Mouse (Mus musculus) lung, embryonic 14.5 days (tissue): ENCODE results near the gene Mtrf1l. TPM values are rescaled to one million over a fixed set of nuclear protein-coding genes. Genes with fewer than 3 reads are reported as not detected.
A peak's percentile ranks its signal among the peaks of the same experiment; 100 is the strongest.

ENCODE experiments used
- ATAC-seq: fragments of 200-750 bp; cut with Nextera tagmentation; 2 replicates; pipeline ENCODE4 v1.8.0; 2017; ENCODE audit warnings: mild to moderate bottlenecking, moderate TSS enrichment, moderate library complexity; ENCODE audit not compliant: insufficient read depth
- DNase-seq: peaks from one replicate; pipeline ENCODE4 v3.0.0-alpha.2; 2015
- H3K27ac ChIP-seq: fragments of 300-500 bp; sonication (generic); 2 replicates; pipeline ENCODE4 v1.5.1; 2014; ENCODE audit warnings: low read depth, mild to moderate bottlenecking, moderate library complexity
- H3K27me3 ChIP-seq: fragments of 300-500 bp; sonication (generic); 2 replicates; pipeline ENCODE4 v1.6.1; 2014; ENCODE audit warnings: low read length, control low read depth; ENCODE audit not compliant: insufficient read depth
- H3K36me3 ChIP-seq: fragments of 300-500 bp; sonication (generic); 2 replicates; pipeline ENCODE4 v1.6.1; 2014; ENCODE audit warnings: control low read depth; ENCODE audit not compliant: insufficient read depth
- H3K4me1 ChIP-seq: fragments of 300-500 bp; sonication (generic); 2 replicates; pipeline ENCODE4 v1.6.1; 2014; ENCODE audit warnings: antibody characterized with exemption, control low read depth; ENCODE audit not compliant: insufficient read depth
- H3K4me2 ChIP-seq: fragments of 300-500 bp; sonication (generic); 2 replicates; pipeline ENCODE4 v1.6.1; 2014; ENCODE audit warnings: mild to moderate bottlenecking
- H3K4me3 ChIP-seq: fragments of 300-500 bp; sonication (generic); 2 replicates; pipeline ENCODE4 v1.5.1; 2014; ENCODE audit warnings: low read depth, low read length
- H3K9ac ChIP-seq: fragments of 300-500 bp; sonication (generic); 2 replicates; pipeline ENCODE4 v1.6.1; 2014
- H3K9me3 ChIP-seq: fragments of 300-500 bp; sonication (generic); 2 replicates; pipeline ENCODE4 v1.6.1; 2016; ENCODE audit warnings: low read depth, low read length, control low read depth
- CTCF ChIP-seq: IDR thresholded peaks from 2 replicates; pipeline ENCODE4 v1.5.1; 2016; ENCODE audit warnings: antibody characterized with exemption, low read depth
- WGBS: fragments of 180-500 bp; shearing (Covaris S2); extraction: QIAGEN DNeasy Blood & Tissue Kit; methylation state at CpG from one replicate; pipeline ENCODE4 v1.1.7; 2014; 5-methylcytosine and 5-hydroxymethylcytosine counted together
- polyA plus RNA-seq: library from polyadenylated mRNA; unstranded; fragments of >200 nt; fragmentation: Nextera tagmentation; extraction: Ambion mirVana; gene quantifications from 2 replicates; pipeline ENCODE4 v1.2.1, GENCODE M21; 2014

Mtrf1l gene
- polyA plus RNA-seq, 1 experiment from 2014 or later = 17.8 TPM

- Histone ChIP-seq H3K27ac (no peak overlapping the region), H3K4me2 (no peak overlapping the region), H3K4me3 (no peak overlapping the region), H3K4me1 (peaks cover 6% of the 10 kb centered on the region), H3K36me3 (peaks cover 73% of the 10 kb centered on the region), H3K27me3 (no peaks in the 10 kb centered on the region), H3K9me3 (no peaks in the 10 kb centered on the region), H3K9ac (no peak overlapping the region)
- WGBS = 87% methylated on average over 3 of the region's 3 CpGs
- ATAC-seq (no peak), DNase-seq (no peak)
- TF ChIP-seq CTCF = no peak
Observed at GRCm38 (mm10) chr10:5818772-5819171, 4.9 kb downstream of the Mtrf1l start.

- ATAC-seq = no peak
- H3K4me3 ChIP-seq = no peak overlapping the region
- H3K27ac ChIP-seq = no peak overlapping the region
- H3K4me2 ChIP-seq = no peak overlapping the region
- no peaks in the 10 kb centered on the region for H3K27me3 ChIP-seq
- WGBS = 95% methylated on average over 2 of the region's 2 CpGs
- no peak overlapping the region for H3K9ac ChIP-seq
- no peaks in the 10 kb centered on the region for H3K9me3 ChIP-seq
- H3K4me1 ChIP-seq = no peaks in the 10 kb centered on the region
- TF ChIP-seq CTCF = no peak
- no peak for DNase-seq
- peaks cover 88% of the 10 kb centered on the region for H3K36me3 ChIP-seq
Observed at GRCm38 (mm10) chr10:5815968-5816367, 7.7 kb downstream of the Mtrf1l start.

- ATAC-seq = no peak
- TF ChIP-seq CTCF = no peak
- Histone ChIP-seq H3K4me1 (no peaks in the 10 kb centered on the region), H3K9ac (no peak overlapping the region), H3K27ac (no peak overlapping the region), H3K4me2 (no peak overlapping the region), H3K36me3 (peaks cover 70% of the 10 kb centered on the region), H3K27me3 (no peaks in the 10 kb centered on the region), H3K9me3 (no peaks in the 10 kb centered on the region), H3K4me3 (no peak overlapping the region)
- WGBS = 86% methylated on average over 11 of the region's 11 CpGs
- no peak for DNase-seq
Observed at GRCm38 (mm10) chr10:5813724-5814123, 10.0 kb downstream of the Mtrf1l start.

- H3K9me3 ChIP-seq = no peaks in the 10 kb centered on the region
- peak overlapping the region; percentile 6; the same call in 1 of the 2 replicates for H3K27ac ChIP-seq
- no peak for ATAC-seq
- peak; percentile 18 for DNase-seq
- no peak overlapping the region for H3K9ac ChIP-seq
- no peak for TF ChIP-seq CTCF
- no peak overlapping the region for H3K4me3 ChIP-seq
- WGBS = 63% methylated on average over 2 of the region's 2 CpGs
- 0 out of 2 replicates have a peak, but pooled peaks cover 2% of the 10 kb centered on the region for H3K4me1 ChIP-seq
- H3K36me3 ChIP-seq = peaks cover 16% of the 10 kb centered on the region
- H3K4me2 ChIP-seq = no peak overlapping the region
- H3K27me3 ChIP-seq = no peaks in the 10 kb centered on the region
Observed at GRCm38 (mm10) chr10:5807683-5808082, 16.0 kb downstream of the Mtrf1l start.

GRCm38 (mm10) chr10:5806996-5807395, 16.7 kb downstream of the Mtrf1l start:
- Histone ChIP-seq H3K27me3 (no peaks in the 10 kb centered on the region), H3K9me3 (no peaks in the 10 kb centered on the region), H3K4me2 (no peak overlapping the region; the same call in 1 of the 2 replicates), H3K4me1 (0 out of 2 replicates have a peak, but pooled peaks cover 2% of the 10 kb centered on the region), H3K27ac (peak overlapping the region; percentile 89; the same call in 1 of the 2 replicates), H3K36me3 (peaks cover 16% of the 10 kb centered on the region), H3K9ac (no peak overlapping the region), H3K4me3 (no peak overlapping the region)
- DNase-seq (no peak), ATAC-seq (no peak)
- 58% methylated on average over 4 of the region's 4 CpGs for WGBS
- no peak for TF ChIP-seq CTCF

GRCm38 (mm10) chr10:5806416-5806815, 17.3 kb downstream of the Mtrf1l start:
- Histone ChIP-seq H3K4me3 (peak overlapping the region; percentile 80), H3K27ac (peak overlapping the region; percentile 89), H3K4me2 (peak overlapping the region; percentile 66), H3K36me3 (peaks cover 16% of the 10 kb centered on the region), H3K27me3 (no peaks in the 10 kb centered on the region), H3K9ac (peak overlapping the region; percentile 56), H3K4me1 (0 out of 2 replicates have a peak, but pooled peaks cover 2% of the 10 kb centered on the region), H3K9me3 (no peaks in the 10 kb centered on the region)
- DNase-seq (no peak), ATAC-seq (no peak)
- no peak for TF ChIP-seq CTCF
- 12% methylated on average over 8 of the region's 8 CpGs for WGBS

GRCm38 (mm10) chr10:5805731-5806307, 17.9 kb downstream of the Mtrf1l start:
- no peaks in the 10 kb centered on the region for H3K27me3 ChIP-seq
- H3K36me3 ChIP-seq = peaks cover 21% of the 10 kb centered on the region
- H3K4me2 ChIP-seq = peak overlapping the region; percentile 66
- TF ChIP-seq CTCF = no peak
- H3K4me3 ChIP-seq = peak overlapping the region; percentile 80
- ATAC-seq (peak; percentile 94), DNase-seq (peak; percentile 98)
- 0 out of 2 replicates have a peak, but pooled peaks cover 2% of the 10 kb centered on the region for H3K4me1 ChIP-seq
- H3K9ac ChIP-seq = peak overlapping the region; percentile 58
- WGBS = under 1% methylated on average over 43 of the region's 43 CpGs
- H3K9me3 ChIP-seq = no peaks in the 10 kb centered on the region
- peak overlapping the region; percentile 89 for H3K27ac ChIP-seq
